Mouse (Mus musculus) megakaryocyte, embryonic 14.5 days (primary cell): ENCODE measurements around the gene Olfr585. TPM values are rescaled to one million over a fixed set of nuclear protein-coding genes. Genes with fewer than 3 reads are reported as not detected.

Experiments used
- H3K27me3 ChIP-seq: replicated peaks from 2 replicates; pipeline ENCODE3; 2012; ENCODE audit warnings: inconsistent platforms
- H3K36me3 ChIP-seq: replicated peaks from 2 replicates; pipeline ENCODE3; 2012; ENCODE audit warnings: low read length, inconsistent platforms, mixed read lengths
- H3K4me1 ChIP-seq: 2 replicates; pipeline ENCODE4 v1.6.1; 2012; ENCODE audit warnings: inconsistent platforms
- H3K4me3 ChIP-seq: replicated peaks from 2 replicates; pipeline ENCODE3; 2012; ENCODE audit warnings: moderate library complexity, mild to moderate bottlenecking, inconsistent platforms
- H3K9me3 ChIP-seq: 2 replicates; pipeline ENCODE4 v1.6.1; 2012; ENCODE audit warnings: inconsistent platforms
- FLI1 ChIP-seq: IDR thresholded peaks from 2 replicates; pipeline ENCODE4 v1.6.1; 2012; ENCODE audit warnings: low read length, inconsistent platforms, mixed read lengths
- GATA1 ChIP-seq: IDR thresholded peaks from 3 replicates; pipeline ENCODE4 v1.6.1; 2012; ENCODE audit warnings: mixed read lengths, low read length, inconsistent platforms, borderline replicate concordance
- polyA plus RNA-seq: library from polyadenylated mRNA; stranded (reverse); fragments of >175 nt; gene quantifications from 2 replicates; pipeline ENCODE4 v1.2.3, GENCODE M21; 2012; ENCODE audit warnings: low replicate concordance; ENCODE audit not compliant: insufficient read depth

Gene Olfr585
- not detected in 2 replicates for polyA plus RNA-seq

DNA sequence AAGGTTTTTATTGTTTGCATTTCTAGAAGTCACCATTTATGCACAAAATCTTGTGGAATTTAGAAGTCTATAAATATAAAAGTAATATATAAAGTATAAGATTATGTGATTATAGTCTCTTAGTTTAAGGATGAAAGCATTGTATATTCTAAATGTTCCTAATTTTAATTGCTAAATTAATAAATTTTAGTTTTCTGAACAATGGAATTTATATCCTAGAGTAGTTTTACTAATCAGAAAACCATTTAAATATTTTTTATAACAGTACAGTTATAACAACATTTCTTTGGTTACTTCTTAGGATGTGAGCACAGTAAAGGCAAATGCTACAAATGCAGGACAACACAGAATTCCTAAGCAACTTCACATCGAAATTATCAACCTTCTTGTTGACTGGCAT lies at the start of gene Olfr585:
Gene Olfr585 (plus strand): TSS at position 301 of the 400 bp plus-strand sequence.
- Histone ChIP-seq H3K4me1 (no peaks in the 10 kb centered on the region), H3K36me3 (no peaks in the 10 kb centered on the region), H3K4me3 (no peak within 1 kb of the TSS), H3K27me3 (no peaks in the 10 kb centered on the region), H3K9me3 (no peaks in the 10 kb centered on the region)
- no peak for TF ChIP-seq FLI1
- TF ChIP-seq GATA1 = no peak

DNA sequence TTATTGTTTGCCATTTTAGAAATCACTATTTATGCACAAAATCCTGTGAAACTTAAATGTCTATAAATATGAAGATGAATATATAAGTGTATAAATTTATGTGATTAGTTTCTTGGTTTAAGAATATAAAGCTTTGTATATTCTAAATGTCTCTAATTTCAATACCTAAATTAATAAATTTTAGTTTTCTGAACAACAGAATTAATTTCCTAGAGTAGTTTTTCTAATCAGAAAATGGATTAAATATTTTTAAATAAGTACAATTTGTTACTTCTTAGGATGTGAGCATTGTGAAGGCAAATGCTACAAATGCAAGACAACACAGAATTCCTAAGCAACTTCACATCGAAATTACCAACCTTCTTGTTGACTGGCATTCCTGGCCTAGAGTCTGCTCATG lies 46.5 kb upstream of the Olfr585 start, which contains the start of gene Olfr583:
Gene Olfr583 (plus strand): TSS at position 301 of the 400 bp plus-strand sequence.
- Histone ChIP-seq H3K27me3 (no peaks in the 10 kb centered on the region), H3K36me3 (no peaks in the 10 kb centered on the region), H3K4me1 (no peaks in the 10 kb centered on the region), H3K9me3 (no peaks in the 10 kb centered on the region), H3K4me3 (no peak within 1 kb of the TSS)
- TF ChIP-seq FLI1 (no peak), GATA1 (no peak)

DNA sequence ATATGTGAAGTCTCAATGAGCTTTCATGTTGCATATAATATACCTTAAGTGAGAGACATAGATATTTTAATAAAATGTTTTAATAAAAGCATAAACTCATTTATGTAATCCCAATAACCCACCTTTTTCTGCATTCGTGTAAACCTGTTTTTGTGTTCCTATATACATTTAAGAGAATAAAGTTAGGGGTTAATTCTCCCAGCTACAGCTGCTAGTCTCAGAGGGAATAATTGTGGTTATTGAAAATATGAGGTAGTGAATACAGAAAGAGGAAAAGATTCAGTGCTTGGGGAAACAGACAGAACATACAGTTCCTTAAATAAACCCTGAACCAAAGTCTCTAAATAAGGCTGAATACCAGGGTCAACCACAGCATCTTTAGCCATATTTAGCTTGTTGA lies 15.9 kb upstream of the Olfr585 start, which contains the start of gene Olfr584:
Gene Olfr584 (plus strand): TSS at position 301 of the 400 bp plus-strand sequence.
- no peaks in the 10 kb centered on the region for H3K36me3 ChIP-seq
- TF ChIP-seq FLI1 (no peak), GATA1 (no peak)
- no peaks in the 10 kb centered on the region for H3K27me3 ChIP-seq
- no peak within 1 kb of the TSS for H3K4me3 ChIP-seq
- H3K4me1 ChIP-seq = no peaks in the 10 kb centered on the region
- H3K9me3 ChIP-seq = peaks cover 8% of the 10 kb centered on the region; the same call in 1 of the 2 replicates

DNA sequence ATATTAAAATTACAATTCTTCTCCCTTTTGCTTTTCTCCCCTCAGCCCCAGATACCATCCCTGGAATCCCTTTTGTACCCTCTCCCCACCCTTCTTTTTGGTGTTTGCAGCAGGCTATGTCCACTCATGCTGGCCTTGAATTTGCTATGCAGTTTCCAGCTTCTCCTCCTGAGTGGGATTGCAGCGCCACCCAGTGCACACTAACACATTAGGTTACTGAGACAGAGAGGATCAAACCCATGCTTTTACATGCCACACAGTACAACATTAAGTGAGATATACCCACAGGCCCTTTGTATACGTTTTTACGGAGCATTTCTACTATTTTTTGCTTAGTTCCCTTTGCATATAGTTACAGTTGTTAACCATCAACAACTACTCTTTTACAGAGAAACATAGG lies 21.9 kb downstream of the Olfr585 start:
- TF ChIP-seq FLI1 = no peak
- no peak for TF ChIP-seq GATA1
- no peak overlapping the region for H3K4me3 ChIP-seq
- no peaks in the 10 kb centered on the region for H3K27me3 ChIP-seq
- H3K36me3 ChIP-seq = no peaks in the 10 kb centered on the region
- no peaks in the 10 kb centered on the region for H3K9me3 ChIP-seq
- H3K4me1 ChIP-seq = no peaks in the 10 kb centered on the region

DNA sequence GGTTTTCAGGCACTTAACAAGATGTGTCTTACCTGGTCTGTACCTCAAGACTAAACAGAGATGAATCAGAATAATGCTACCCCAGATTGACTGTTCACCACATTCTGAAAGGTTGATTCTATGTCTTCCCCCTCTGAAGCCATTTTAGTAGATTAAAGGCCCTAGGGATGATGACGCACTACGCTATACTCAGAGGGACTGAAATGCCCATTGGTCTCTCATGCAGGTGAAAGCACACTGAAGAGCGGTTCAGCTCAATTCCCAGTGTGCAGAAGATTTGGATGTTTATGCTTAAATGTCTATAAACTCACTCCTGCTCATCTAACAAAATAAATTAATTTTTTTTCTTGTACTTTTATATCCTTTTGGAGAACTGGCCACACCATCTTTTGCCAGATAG lies 28.0 kb downstream of the Olfr585 start, which contains the start of gene Olfr586:
Gene Olfr586 (minus strand): TSS at position 101 of the 400 bp plus-strand sequence.
- no peak for TF ChIP-seq GATA1
- no peak for TF ChIP-seq FLI1
- Histone ChIP-seq H3K4me1 (no peaks in the 10 kb centered on the region), H3K27me3 (no peaks in the 10 kb centered on the region), H3K9me3 (no peaks in the 10 kb centered on the region), H3K4me3 (no peak within 1 kb of the TSS), H3K36me3 (no peaks in the 10 kb centered on the region)

DNA sequence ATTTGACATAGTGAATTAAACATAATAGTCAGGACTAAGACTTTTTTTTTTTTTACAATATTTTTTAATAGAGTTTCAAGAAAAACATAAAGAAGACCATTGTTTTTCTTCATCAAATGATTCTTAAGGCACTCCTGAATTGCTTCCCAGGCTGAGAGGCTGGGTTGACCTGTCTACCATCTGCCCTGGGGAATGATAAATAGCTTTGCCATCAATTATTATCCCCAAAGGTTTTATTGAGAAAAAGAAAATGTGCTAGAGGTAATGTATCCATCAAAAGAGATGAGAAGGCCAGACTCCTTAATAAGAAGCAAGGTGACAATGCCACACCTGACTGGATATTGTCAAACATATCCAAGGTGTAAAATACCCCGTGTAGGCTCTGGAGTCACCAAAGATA lies 43.1 kb downstream of the Olfr585 start, which contains the start of gene Olfr588-ps1:
Gene Olfr588-ps1 (plus strand): TSS at position 301 of the 400 bp plus-strand sequence.
- TF ChIP-seq FLI1 (no peak), GATA1 (no peak)
- no peak within 1 kb of the TSS for H3K4me3 ChIP-seq

More for the DNA sequence above, 43.1 kb downstream of the Olfr585 start, which contains the start of gene Olfr588-ps1:
- peaks cover 7% of the 10 kb centered on the region; the same call in 1 of the 2 replicates for H3K9me3 ChIP-seq
- no peaks in the 10 kb centered on the region for H3K27me3 ChIP-seq
- no peaks in the 10 kb centered on the region for H3K36me3 ChIP-seq
- H3K4me1 ChIP-seq = no peaks in the 10 kb centered on the region

Other genes with a start within 250 kb of the Olfr585 start
- gene Olfr566, start 239.0 kb upstream of the Olfr585 start, polyA plus RNA-seq = not detected in 2 replicates
- not detected in 2 replicates for gene Olfr568, start 220.6 kb upstream of the Olfr585 start, polyA plus RNA-seq
- gene Olfr569, start 206.8 kb upstream of the Olfr585 start, polyA plus RNA-seq = not detected in 2 replicates
- gene Olfr570, start 203.1 kb upstream of the Olfr585 start, polyA plus RNA-seq = not detected in 2 replicates
- not detected in 2 replicates for gene Olfr571, start 180.2 kb upstream of the Olfr585 start, polyA plus RNA-seq
- gene Olfr572, start 173.3 kb upstream of the Olfr585 start, polyA plus RNA-seq = not detected in 2 replicates
- gene Olfr573-ps1, start 155.1 kb upstream of the Olfr585 start, polyA plus RNA-seq = not detected in 2 replicates
- not detected in 2 replicates for gene Olfr574, start 149.3 kb upstream of the Olfr585 start, polyA plus RNA-seq
- not detected in 2 replicates for gene Olfr575, start 138.9 kb upstream of the Olfr585 start, polyA plus RNA-seq
- gene Olfr576, start 135.1 kb upstream of the Olfr585 start, polyA plus RNA-seq = not detected in 2 replicates
- not detected in 2 replicates for gene Olfr577, start 121.8 kb upstream of the Olfr585 start, polyA plus RNA-seq
- not detected in 2 replicates for gene Olfr578, start 108.4 kb upstream of the Olfr585 start, polyA plus RNA-seq
- gene Olfr582, start 59.7 kb upstream of the Olfr585 start, polyA plus RNA-seq = not detected in 2 replicates
- not detected in 2 replicates for gene Olfr583, start 46.4 kb upstream of the Olfr585 start, polyA plus RNA-seq
- gene Olfr584, start 15.8 kb upstream of the Olfr585 start, polyA plus RNA-seq = not detected in 2 replicates
- not detected in 2 replicates for gene Olfr586, start 27.9 kb downstream of the Olfr585 start, polyA plus RNA-seq
- not detected in 2 replicates for gene Olfr588-ps1, start 43.2 kb downstream of the Olfr585 start, polyA plus RNA-seq
- not detected in 2 replicates for gene Olfr589, start 58.6 kb downstream of the Olfr585 start, polyA plus RNA-seq
- 2.6 TPM in 1 of 2 replicates, not detected in the other for gene Olfr591, start 80.6 kb downstream of the Olfr585 start, polyA plus RNA-seq
- not detected in 2 replicates for gene Olfr592, start 87.1 kb downstream of the Olfr585 start, polyA plus RNA-seq
- not detected in 2 replicates for gene Olfr593, start 114.1 kb downstream of the Olfr585 start, polyA plus RNA-seq
- not detected in 2 replicates for gene Olfr594, start 119.3 kb downstream of the Olfr585 start, polyA plus RNA-seq
- gene Usp17ld, start 154.8 kb downstream of the Olfr585 start, polyA plus RNA-seq = not detected in 2 replicates
- gene Olfr596, start 207.9 kb downstream of the Olfr585 start, polyA plus RNA-seq = not detected in 2 replicates
- not detected in 2 replicates for gene Olfr597, start 218.6 kb downstream of the Olfr585 start, polyA plus RNA-seq
- not detected in 2 replicates for gene Olfr598, start 225.8 kb downstream of the Olfr585 start, polyA plus RNA-seq
- gene Olfr599, start 238.2 kb downstream of the Olfr585 start, polyA plus RNA-seq = not detected in 2 replicates